Mouse (Mus musculus) ES-Bruce4 (cell line): ENCODE results near the gene 8030411F24Rik.

Experiments
- CTCF ChIP-seq: IDR thresholded peaks from one replicate; pipeline ENCODE4 v1.8.1; 2011; ENCODE audit warnings: low read depth, low read length
- POLR2A ChIP-seq: IDR thresholded peaks from one replicate; pipeline ENCODE4 v1.8.1; 2011; ENCODE audit warnings: low read length; ENCODE audit not compliant: insufficient read depth

DNA sequence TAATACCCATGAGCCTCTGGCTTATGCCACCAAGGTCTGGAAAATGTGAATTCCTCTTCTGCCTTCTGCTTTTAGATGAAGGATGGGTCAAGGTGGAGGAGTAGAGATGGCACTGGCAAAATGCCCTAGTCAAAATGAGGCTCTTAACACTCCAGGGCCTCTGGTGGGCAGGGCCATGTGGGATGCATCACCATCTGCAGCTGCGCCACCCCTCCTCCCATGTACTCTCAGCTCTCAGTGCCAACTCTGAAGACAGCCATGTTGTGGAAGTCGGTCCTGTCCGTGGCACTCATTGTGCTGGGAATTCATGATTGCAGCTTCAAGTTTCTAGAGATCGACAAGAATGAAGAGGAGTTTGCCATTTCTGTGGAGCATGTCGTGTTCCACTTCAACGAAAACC is 7.3 kb downstream of the 8030411F24Rik start, which contains the start of gene Cst12:
- TF ChIP-seq POLR2A = no peak
- TF ChIP-seq CTCF = no peak
